Mouse (Mus musculus): ENCODE data around the gene Mark3.

GRCm38 (mm10) chr12:111572406-111572805 is 1.9 kb upstream of the Mark3 start:
- TF ChIP-seq CTCF (conservative IDR thresholded peaks at IDR 0.05; ENCODE audit: insufficient read depth, insufficient read length, low read depth, low read length) (no peak), POLR2A (IDR thresholded peaks at IDR 0.05; ENCODE audit: low read depth, low read length) (no peak)
